Mouse (Mus musculus) heart, adult 2 months (tissue): Measurements from ENCODE around the gene Tshz2.

ENCODE experiments used
- CTCF ChIP-seq: fragments of 200-600 bp; IDR thresholded peaks from 2 replicates; pipeline ENCODE4 v1.8.1; 2022; ENCODE audit warnings: antibody characterized with exemption, mild to moderate bottlenecking, moderate library complexity
- EP300 ChIP-seq: fragments of 200-500 bp; IDR thresholded peaks from 2 replicates; pipeline ENCODE4 v1.6.1; 2011; ENCODE audit warnings: low read depth, low read length, control low read depth; ENCODE audit not compliant: insufficient read depth
- POLR2A ChIP-seq: fragments of 200-500 bp; IDR thresholded peaks from 2 replicates; pipeline ENCODE4 v1.6.1; 2011; ENCODE audit warnings: mild to moderate bottlenecking, low read depth, low read length, control low read depth; ENCODE audit not compliant: insufficient read depth

- TF ChIP-seq POLR2A: no peak
- TF ChIP-seq CTCF: no peak
- no peak for TF ChIP-seq EP300
Measured at GRCm38 (mm10) chr2:170023741-170024140, 390.9 kb downstream of the Tshz2 start.
